Mouse (Mus musculus) E14TG2a.4 (cell line): ENCODE data around the gene Iqschfp.

Experiments
- CTCF ChIP-seq: conservative IDR thresholded peaks from 2 replicates; pipeline ENCODE4 v1.5.1; 2014; ENCODE audit warnings: low read length
- NANOG ChIP-seq: IDR thresholded peaks from 2 replicates; pipeline ENCODE4 v1.6.1; 2014; ENCODE audit warnings: borderline replicate concordance, low read length, mixed read lengths
- POU5F1 ChIP-seq: IDR thresholded peaks from 2 replicates; pipeline ENCODE4 v1.6.1; 2014; ENCODE audit warnings: low read length, borderline replicate concordance

DNA sequence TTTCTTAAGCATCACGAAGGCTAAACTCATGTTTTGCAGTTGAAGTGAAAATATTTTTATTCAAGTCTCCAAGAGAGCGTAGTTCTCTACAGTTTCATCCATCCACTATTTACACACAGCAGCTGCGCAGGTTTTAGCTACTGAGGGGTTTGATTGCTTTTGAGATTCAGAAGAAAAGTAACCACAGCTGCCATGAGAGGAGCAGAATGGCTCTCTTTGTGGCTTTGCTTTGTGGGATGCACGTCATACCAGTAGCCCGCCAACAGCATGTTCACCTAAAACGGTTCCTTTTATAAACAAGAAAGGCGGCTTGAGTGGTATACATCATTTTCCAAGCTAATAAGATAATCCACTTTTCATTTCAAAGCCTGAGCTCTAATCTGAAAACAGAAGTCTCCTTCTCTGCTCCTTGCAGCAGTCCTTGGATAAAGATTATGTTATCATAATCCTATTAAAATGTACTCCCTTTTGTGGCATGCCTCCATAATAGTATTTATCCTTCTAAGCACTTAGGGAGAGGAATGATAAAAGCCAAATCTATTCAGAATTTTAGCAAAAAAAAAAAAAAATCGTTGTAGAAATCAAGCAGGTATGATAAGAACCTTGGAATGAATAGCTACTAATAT, 26.7 kb downstream of the Iqschfp start:
- TF ChIP-seq CTCF (no peak), POU5F1 (no peak), NANOG (no peak)
